Mouse (Mus musculus) heart, postnatal 0 days (tissue): ENCODE results near the gene Ank.

Experiments used
- CTCF ChIP-seq: IDR thresholded peaks from 2 replicates; pipeline ENCODE4 v1.5.1; 2016; ENCODE audit warnings: antibody characterized with exemption, control low read depth, low read depth
- EP300 ChIP-seq: IDR thresholded peaks from 2 replicates; pipeline ENCODE4 v1.6.1; 2016; ENCODE audit warnings: antibody characterized with exemption, low read depth

DNA sequence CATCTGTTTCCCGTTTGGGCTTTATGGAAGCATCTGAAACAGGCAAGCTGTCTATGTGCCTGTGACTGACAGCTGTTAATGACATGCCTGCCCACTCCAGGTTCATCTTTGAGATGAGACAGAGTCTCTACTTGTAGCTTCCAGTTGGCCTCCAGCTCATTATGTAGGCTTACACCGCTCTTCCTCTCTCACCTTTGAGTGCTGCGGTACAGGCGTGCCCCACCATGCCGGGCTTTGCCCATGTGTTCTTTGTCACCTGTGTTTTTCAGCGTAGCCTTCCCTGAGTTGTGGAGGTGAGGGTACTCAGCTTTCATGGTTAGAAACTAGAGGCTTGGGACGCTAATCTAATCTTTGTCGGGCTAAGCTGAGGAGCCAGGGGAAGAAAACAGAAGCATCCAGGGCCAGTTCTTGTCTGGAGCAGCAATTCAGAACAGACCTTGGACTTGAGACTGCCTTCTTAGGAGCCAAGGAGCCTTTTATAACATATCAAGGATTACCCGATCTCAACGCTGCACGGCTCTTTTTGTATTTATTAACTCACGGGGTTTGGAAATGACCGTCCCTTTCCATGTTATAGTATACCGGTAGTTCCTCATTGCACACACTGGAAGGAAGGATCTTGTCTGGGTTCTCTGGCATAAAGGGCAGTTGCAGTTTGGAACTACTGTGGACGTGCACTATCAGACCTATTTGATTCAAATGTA is 40.6 kb downstream of the Ank start:
- no peak for TF ChIP-seq CTCF
- TF ChIP-seq EP300 = no peak
